Mouse (Mus musculus): ENCODE data around the gene Gns.

Gene Gns

GRCm38 (mm10) chr10:121365781-121366272 is 937 bp downstream of the Gns start:
- no peak for DNase-seq (ENCODE audit: low spot score)

DNA sequence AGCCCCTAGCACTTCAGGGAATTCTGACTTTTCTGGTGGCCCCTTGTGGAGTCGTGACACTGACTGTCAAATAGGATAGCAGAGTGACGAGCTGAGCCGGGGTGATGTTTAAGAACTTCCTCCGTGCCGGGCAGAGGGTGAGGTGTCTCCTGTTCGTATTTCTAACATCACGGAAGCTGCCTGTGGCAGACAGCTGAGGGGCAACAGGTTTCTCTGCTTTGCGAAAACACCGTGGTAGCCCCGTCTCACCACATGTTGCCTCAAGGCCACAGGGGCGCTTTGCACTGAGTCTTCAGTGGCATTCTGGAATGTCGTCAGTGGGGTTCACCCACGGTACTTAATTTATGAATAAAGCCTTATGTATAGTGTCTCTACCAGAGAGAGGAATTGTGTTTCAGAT is 2.4 kb downstream of the Gns start:
- DNase-seq (ENCODE audit: low spot score): no peak

DNA sequence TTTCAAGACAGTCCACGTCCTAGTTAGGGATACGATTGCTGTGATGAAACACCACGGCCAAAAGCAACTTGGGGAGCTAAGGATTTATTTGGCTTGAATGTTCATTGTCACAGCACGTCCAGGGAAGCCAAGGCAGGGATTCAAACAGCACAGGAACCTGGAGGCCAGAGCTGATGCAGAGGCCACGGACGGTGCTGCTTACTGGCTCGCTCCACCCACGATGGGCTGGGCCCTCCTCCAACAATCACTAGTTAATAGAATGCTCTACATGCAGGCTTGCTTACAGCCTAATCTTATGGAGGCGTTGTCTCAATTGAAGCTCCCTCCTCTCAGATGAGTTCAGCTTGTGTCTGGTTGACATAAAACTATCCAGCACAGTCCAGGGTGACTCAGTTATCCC is 2.9 kb downstream of the Gns start:
- no peak for DNase-seq (ENCODE audit: low spot score)

GRCm38 (mm10) chr10:121368783-121369465 is 4.0 kb downstream of the Gns start:
- DNase-seq (ENCODE audit: low spot score): no peak

- DNase-seq (ENCODE audit: low spot score): no peak
Measured at GRCm38 (mm10) chr10:121370777-121371176, 5.9 kb downstream of the Gns start.

GRCm38 (mm10) chr10:121374013-121374412 is 9.1 kb downstream of the Gns start:
- DNase-seq (ENCODE audit: low spot score): no peak

DNA sequence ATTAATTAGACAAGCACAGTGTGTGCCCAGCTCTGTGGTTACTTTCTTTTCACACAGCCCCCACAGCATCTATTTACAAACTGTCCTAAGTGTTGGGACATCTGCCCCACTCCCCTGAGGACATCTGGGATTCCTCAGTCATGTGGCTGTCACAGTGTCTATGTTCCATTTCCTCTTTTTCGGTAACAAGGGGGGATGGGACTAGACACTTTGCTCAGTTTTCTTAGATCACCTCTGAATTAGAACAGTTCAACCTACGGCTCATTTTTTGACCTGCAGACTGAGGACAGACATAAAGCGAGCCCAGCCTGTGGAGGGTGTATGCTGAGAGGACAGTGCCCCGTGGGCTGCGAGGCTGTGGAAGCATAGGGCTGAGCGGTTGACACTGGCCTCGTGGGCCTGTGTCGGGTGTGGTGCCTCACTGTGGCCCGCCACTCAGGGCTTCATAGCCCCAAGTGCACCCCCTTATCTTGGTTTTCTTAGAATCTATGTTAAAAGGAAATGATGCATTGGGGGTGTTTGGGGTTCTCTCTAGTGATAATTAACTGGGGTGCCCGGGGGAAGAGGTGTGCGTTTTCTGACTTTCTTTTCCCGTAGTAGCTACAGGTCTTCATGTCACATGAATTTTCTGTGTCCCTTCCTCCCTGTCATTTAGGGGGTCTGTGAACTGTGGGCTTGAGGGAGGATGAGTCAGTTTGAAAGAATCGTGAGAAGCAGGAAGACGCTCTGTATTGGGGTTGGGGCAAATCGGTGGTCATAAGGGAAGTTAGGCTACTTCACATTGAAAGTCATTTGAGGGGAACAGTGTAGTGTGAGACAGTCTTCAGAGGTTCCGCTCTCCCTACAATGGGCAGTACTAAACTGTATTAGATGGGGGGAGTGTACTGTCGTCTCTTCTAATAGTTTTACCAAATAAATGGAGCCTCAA is 10.1 kb downstream of the Gns start:
- no peak for DNase-seq (ENCODE audit: low spot score)

DNA sequence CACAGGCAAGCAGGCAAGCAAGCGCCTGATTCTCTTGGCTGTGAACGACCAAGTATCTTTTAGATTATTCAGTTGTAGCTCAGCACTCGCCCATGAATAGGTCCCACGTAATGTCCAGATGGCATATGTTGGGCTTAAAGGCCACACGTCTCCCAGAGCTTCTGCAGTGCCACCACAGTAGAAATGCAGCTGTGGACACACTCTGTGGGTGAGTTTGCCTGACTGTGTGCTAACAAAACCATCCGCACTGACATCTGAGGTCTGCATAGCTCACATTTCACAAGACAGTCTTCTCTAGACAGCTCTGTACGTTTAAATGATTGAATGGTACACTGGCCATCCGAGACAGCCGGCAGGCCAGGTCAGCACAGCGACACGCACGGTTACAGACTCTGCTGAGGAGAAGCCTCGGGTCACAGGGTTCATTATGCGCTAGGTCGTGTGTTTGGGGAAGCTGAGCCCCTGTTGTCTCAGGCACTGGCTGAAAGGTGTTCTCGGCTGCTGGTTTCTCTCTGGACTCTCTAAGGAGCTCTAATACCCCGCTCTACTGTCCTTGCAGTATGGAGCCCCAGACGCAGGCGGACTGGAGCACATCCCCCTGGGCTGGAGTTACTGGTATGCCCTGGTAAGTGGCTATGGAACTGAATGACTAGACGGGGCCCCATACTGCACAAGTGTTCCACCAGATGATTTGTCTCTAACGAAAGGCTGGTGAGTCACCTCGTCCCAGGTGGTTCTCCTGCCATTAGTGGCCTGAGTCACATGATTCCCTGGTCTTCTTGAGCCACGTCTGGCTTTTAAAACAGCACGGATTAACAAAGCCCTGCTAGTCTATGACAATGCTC is 11.0 kb downstream of the Gns start:
- DNase-seq (ENCODE audit: low spot score): no peak

DNA sequence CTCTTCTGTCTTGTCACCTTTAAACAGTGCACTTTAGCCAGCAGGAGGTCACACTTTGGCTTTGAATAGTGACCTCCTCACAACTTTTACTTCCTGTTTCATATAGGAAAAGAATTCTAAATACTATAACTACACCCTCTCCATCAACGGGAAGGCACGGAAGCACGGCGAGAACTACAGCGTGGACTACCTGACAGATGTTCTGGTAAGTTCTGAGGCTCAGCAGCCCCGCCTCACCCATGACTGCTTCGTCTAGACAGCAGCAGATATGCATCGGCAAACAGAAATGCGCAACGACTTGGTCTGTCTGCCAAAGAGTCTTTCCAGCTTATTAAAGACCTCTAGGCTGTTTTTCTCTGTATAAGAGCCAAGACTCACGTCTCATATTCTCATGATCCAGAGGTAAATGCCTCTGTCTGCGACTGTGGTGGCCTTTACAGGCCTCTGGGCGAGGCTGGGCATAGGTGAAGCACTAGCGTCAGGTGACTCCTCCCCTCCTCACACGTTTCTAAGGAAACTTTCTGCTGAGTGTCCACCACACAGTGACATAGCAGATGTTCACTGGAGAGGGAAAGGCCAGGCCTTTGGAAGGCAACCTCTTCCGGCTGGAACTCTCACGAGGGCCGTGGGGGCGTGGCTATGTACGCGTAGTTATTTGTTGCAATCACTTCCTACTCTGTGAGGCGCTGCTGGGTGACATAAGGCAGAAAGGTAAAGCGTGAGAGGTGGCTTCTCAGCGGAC is 11.8 kb downstream of the Gns start:
- no peak for DNase-seq (ENCODE audit: low spot score)

DNA sequence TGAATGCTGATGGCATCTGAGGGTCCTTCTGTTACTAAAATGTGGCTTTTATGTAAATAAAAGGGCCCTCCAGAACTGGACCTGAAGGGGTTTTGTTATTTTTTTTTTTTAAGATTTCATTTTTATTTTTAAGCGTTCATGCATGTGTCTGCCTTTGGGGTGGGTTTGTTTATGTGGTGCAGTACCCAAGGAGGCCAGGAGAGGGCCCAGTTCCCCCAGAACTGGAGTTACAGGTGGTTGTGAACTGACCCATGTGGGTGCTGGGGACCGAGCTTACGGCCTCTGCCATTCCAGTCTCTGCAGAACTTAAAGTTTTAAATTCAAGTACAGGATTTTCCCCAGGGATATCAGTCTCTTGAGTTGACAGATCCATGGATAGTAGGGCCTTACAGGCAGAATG is 14.5 kb downstream of the Gns start:
- DNase-seq (ENCODE audit: low spot score): no peak

DNA sequence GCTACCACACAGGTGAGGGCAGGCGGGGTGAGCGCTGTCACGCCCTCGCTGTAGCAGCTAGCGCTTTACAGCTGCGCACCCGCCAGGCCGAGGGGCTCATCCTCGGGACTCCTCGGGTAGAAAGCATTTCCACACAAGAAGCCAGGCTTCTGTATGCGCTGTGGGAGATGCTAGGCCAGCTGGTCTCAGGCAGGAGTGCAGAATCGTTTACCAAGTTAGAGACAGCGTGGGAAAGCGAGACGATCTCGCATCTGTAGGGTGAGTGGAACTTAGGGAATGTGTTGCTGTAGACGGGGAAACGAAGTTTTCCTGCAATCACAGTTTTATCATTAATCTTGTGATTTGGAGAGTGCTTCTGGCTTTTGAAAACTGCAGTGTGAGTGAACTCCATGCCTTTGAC is 16.4 kb downstream of the Gns start:
- DNase-seq (ENCODE audit: low spot score): no peak

DNA sequence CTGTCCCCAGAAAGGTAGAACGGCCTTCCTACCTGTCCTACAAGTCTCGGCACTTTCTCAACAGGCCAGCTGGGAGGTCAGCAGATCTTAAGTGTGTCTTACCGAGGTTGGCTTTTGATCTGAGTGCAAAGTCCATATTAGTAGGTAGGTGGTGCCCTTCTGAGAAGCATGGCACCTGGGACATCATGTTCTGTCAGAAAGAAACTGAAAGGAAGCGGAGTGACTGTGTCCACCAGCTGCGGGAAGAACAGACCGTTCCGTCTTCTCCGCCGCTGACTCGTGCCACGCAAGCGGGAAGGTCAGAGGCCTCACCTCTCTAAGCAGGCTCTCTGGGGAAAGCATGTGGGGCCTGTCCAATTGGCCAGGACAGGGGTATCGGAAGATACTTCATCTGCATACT is 19.8 kb downstream of the Gns start:
- no peak for DNase-seq (ENCODE audit: low spot score)

- no peak for DNase-seq (ENCODE audit: low spot score)
Measured at GRCm38 (mm10) chr10:121385695-121386094, 20.8 kb downstream of the Gns start.

DNA sequence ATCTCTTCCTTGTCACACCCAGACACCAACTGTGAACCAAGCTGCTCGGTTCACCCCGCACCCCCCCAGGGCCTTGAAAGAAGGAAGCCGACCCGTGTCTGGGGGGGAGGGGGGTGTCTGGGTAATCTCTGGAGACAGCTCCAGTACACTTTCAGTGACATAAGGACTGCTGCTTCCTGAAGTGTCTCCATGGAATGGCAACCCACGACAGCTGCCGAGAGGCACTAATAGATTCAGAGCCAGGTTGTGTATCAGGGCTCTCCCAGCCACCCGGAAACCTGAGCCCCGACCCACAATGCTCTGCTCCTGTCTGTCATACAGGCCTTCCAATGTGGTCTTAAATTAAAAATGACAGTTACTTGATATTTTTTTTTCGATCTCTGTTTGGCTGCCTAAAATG is 21.5 kb downstream of the Gns start:
- no peak for DNase-seq (ENCODE audit: low spot score)

DNA sequence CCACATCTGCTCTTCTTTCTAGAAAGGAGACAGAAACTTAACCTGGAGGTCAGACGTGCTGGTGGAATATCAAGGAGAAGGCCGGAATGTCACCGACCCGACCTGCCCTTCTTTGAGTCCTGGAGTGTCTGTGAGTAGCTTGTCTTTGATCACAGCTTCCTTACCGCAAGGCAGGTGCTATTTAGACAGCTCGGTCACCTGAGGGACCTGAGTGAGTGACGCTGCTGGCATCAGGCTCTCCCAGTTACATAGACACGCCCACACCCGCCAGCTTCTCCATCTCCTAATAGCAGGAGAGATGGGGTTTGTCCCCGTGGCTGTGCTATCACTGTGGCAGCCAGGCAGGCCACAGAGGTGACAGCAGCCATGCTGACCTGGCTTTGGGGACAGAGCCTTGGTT is 25.7 kb downstream of the Gns start:
- no peak for DNase-seq (ENCODE audit: low spot score)

GRCm38 (mm10) chr10:121391901-121392300 is 27.0 kb downstream of the Gns start:
- no peak for DNase-seq (ENCODE audit: low spot score)

GRCm38 (mm10) chr10:121394270-121394669 is 29.4 kb downstream of the Gns start:
- DNase-seq (ENCODE audit: low spot score): no peak

DNA sequence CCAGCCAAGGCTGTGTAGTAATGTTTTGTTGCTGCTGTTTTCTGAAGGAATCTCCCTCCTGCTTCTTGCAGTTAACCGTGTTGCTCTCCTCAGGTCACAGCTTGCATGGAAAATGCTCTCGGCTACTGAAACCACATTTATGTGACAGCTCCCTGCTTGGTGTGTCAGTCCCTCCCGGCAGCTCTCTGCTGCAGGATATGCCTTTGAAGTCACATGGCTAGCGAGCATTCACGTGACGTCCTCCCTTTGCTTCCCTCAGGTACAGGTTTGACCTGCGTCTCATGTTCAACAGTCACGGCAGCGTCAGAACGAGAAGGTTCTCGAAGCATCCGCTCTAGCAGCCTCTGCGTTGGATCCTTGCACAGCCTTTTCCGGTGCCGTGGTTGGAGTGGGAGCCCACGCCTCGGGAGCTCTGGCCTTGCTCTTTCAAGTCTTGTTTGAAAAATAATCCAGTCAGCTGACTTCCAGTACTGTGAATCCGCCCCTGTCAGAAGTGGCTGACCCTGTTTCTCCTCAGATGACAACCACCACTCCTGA is 30.0 kb downstream of the Gns start:
- DNase-seq (ENCODE audit: low spot score): no peak

- no peak for DNase-seq (ENCODE audit: low spot score)
Measured at GRCm38 (mm10) chr10:121395542-121396176, 30.8 kb downstream of the Gns start.

- DNase-seq (ENCODE audit: low spot score): no peak
Measured at GRCm38 (mm10) chr10:121398599-121398998, 33.7 kb downstream of the Gns start.

DNA sequence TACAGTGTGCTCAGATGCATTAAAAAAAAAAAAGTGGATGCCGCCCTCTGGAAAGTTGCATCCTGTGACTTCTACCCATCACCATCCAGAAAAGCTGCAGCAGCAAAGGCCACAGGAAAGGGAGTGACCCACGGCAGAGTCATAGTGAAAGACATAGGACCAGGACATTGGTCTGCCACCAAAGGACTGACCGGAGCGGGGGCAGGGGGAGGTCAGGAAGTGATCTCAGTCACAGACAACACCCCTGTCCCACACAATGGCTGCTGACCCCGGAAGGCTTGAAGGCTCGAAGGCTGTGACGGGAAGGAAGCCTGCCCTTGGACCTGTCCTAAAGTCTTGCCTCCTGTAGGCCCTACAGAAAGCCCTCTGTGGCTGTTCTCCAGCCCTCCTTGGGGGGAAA is 36.1 kb downstream of the Gns start:
- no peak for DNase-seq (ENCODE audit: low spot score)
